Mouse (Mus musculus) ES-CJ7 (cell line): ENCODE measurements around the gene Arid1b.

Experiments
- DNase-seq: peaks from one replicate; pipeline ENCODE4 v3.0.0; 2011; ENCODE audit warnings: low read depth, low spot score

Gene Arid1b

GRCm38 (mm10) chr17:5056654-5057053, 62.5 kb downstream of the Arid1b start:
- no peak for DNase-seq

DNA sequence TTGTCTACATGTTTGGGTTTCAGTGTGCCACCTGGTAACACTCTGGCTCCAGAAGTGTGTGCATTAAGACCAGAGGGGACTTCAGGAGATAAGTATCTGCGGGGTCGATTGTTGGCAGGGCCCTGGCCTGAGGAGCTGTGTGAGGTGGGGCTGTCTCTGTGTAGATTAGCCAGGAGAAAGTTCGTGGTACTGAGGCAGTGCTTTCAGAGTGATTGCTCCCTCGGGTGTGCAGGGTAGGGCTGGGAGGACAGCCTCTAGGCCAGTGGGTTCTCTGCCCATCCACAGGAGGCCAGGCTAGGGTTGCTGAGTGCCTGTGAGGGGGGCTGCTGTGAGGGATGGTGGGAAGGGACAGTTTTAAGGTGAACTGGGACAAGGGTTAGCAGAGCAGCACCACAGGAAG, 63.2 kb downstream of the Arid1b start:
- DNase-seq: no peak

GRCm38 (mm10) chr17:5057944-5058720, 64.0 kb downstream of the Arid1b start:
- DNase-seq: no peak

DNA sequence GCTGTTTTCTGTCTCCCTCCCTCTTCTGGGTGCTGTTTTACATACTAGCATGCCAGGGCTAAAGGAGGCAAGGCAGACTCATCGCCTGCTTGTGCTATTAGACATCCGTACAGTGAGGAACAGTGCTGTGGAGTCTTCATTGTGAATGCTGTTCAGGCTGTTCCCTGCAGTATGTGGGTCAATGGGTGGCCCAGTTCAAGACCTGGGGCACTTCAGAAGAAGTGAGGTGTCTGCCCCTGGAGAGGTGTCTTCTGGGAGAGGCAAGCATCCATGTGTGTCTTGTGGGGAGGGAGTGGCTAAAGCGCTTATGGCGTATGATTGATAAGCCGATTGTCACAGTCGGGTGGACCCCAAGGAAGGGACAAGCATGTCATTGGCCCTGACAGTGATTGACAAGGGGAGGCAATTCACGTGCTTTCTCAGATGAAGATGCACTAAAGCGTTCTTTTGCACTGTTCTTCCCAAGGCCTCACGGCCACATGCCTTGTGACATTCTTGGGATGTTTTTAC, 65.0 kb downstream of the Arid1b start:
- DNase-seq: no peak

DNA sequence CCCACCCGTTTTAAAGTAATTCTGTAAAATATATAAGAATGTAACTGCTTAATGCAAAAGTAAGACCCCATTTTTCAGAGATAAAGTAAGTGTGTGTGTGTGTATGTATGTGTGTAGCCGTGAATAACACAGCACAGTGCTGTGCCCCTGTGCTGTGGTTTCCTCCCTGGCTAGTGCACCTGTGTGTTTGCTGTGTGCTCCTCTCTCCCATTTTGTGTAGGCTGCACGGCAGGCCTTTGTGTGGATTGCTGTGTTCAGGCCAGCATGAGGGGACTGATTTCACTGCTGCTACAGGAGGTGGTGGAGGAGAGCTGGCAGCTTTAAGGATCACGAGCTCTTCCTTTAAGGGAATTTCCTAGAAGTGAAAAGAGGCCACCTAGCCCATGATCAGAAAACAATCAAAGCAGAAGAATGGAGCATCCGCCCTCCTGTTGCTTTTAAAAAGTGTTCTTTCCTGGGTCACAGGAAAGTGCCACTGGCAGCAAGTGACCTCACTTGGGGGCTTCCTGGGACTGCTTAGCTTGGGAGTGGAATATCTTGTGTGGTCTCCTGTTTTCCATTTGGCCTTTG, 66.5 kb downstream of the Arid1b start:
- peak; percentile 36 for DNase-seq

GRCm38 (mm10) chr17:5061183-5061582, 67.1 kb downstream of the Arid1b start:
- DNase-seq: no peak

DNA sequence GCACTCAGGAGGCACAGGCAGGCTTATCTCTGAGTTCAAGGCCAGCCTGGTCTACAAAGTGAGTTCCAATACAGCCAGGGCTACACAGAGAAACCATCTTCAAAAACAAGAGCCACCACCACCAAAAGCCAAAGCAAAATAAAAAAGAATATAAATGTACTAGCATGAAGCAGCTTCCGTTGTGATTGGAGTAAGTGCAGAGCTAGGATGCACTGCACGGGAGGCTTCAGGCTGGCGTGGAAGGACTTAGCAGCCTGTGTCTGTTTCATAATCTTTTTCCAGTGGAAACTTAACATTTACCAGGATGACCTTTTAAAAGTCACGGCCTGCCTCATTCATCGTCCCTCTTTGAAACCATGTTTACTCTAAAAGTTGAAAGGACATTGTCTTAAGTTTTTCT, 67.5 kb downstream of the Arid1b start:
- DNase-seq: no peak

GRCm38 (mm10) chr17:5063471-5064176, 69.5 kb downstream of the Arid1b start:
- DNase-seq: no peak

GRCm38 (mm10) chr17:5064777-5065176, 70.6 kb downstream of the Arid1b start:
- DNase-seq: peak; percentile 26

DNA sequence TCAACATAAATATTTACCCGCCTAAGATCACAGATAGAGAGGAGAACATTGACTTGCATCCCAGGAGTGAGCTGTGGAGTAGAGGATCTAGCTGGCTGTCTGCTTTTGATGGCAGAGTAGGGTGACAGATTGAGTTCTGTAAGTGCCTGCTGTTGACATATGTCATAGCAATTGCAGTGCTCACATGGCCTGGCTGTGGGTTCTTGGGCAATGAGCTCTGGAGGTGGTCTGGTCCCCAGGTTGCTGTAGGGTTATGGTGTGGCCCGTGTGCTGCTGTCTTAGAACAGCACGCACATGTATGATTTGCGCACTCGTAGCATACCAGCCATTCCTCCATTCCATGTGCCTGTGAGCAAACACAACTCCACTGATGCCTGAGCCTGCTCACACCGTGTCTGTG, 71.1 kb downstream of the Arid1b start:
- no peak for DNase-seq

DNA sequence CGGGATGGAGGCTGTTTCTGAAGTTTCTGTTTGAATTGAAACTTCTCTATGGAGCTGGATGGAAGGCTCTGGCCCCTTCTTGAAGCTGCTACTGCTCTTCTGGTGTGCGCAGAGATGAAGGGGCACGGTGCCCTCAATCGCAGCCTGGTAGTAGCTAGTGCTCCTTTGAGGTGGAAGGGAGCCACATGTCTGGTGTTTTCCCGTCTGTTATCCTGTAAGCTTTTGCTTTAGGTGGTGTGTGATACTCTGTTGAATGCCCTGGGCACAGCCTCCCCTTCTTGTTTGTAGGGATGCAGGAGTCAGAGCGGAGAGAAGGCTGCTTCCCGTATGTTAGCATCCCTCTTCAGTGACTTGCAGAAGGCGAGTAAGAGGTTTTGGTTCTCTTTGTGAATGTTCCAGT, 72.7 kb downstream of the Arid1b start:
- DNase-seq: no peak

GRCm38 (mm10) chr17:5067264-5067663, 73.1 kb downstream of the Arid1b start:
- no peak for DNase-seq

- DNase-seq: no peak
These were observed 76.3 kb downstream of the Arid1b start for GRCm38 (mm10) chr17:5070399-5070798.

DNA sequence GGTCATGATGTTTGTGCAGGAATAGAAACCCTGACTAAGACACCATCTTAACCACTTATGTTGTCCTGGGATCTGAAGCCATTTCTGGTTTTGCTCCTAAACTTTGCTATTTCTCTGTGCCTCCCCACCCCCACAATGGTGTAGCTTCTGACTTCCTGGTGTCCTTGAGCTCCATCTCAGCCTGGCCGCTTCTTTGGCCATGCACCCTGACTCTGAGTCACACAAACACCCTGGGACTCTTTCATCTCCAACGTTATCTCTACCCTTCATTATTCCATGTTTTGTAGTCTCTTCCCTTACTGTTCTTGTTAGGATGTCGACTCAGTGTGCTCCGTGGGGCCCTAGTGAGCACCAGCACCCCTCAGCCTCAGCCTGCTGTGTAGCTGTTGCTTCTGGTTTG, 78.4 kb downstream of the Arid1b start:
- DNase-seq: no peak

DNA sequence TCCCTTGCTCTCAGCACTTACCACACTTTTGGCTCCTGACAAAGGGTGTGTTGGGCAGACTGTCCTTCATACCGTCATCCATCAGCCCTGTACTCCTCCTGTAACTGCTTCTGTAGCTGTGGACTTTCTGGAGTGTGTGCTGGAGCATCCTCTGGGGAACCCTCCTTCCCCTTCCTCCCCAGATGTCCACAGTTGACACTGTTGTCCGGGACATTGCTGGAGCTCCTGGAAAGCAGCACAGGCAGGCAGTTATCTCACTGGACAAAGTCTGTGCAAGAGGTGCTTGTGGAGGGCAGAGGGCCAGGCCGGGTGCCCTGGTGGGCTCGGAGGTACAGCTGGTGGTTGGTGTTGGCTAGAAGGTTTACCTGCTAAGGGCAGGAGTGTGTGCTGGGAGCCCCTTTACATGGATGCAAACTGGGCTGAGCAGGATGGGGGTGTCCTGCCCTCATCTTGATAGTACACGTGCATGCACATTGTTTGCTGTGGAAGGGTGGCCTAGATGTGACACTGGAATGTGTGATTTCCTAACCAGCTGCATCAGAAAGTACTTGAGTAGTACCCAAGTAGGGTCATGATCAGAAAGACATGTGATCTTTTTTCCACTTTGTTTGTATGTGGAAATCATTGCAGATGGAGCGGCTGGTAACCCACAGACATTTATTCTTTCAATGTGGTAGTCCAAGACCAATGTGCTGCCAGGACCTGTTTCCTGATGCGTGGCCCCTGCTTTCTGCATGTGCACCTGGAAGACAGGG, 80.8 kb downstream of the Arid1b start:
- DNase-seq: no peak

GRCm38 (mm10) chr17:5077996-5078395, 83.9 kb downstream of the Arid1b start:
- DNase-seq: no peak

GRCm38 (mm10) chr17:5078576-5078975, 84.4 kb downstream of the Arid1b start:
- no peak for DNase-seq

GRCm38 (mm10) chr17:5080884-5081419, 86.8 kb downstream of the Arid1b start:
- DNase-seq: no peak

- no peak for DNase-seq
These were observed 88.1 kb downstream of the Arid1b start for GRCm38 (mm10) chr17:5082274-5082673.

DNA sequence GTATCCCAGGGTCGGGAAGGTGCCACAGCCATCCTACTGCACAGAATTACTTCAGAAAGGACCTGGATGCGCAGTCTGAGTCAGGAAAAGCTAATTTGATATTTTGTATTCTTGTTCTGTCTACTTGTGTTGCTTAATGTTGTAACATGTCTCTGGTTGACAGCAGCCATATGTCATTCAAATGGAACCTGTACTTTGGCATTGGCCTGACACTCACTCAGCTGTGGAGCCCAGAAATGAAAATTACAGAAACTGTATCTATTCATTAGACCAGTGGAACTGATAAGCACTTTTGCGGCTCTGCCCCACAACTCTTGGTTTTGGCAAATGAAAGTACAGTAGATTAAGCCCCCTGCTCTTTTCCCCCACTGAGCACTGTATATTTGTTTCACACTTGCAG, 89.4 kb downstream of the Arid1b start:
- DNase-seq: no peak

DNA sequence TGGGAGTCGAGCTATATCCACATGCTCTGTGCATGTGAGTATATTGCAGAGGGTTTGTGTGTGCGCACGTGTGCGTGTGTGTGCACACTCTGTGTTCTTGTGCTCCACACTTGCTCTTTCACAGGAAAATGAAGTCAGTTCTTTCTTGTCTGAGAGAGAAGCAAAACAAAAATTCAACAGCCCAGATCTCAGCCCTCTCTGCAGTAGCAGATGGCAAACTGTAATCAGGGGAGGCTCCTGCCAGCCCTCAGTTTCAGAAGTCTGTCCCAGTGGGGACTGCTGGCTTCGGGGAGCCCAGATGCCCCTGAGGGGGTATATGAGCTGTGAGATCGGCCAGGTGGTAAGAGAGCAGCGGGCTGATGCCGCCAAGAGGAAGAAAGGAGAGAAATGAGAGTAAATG, 90.0 kb downstream of the Arid1b start:
- DNase-seq: no peak

DNA sequence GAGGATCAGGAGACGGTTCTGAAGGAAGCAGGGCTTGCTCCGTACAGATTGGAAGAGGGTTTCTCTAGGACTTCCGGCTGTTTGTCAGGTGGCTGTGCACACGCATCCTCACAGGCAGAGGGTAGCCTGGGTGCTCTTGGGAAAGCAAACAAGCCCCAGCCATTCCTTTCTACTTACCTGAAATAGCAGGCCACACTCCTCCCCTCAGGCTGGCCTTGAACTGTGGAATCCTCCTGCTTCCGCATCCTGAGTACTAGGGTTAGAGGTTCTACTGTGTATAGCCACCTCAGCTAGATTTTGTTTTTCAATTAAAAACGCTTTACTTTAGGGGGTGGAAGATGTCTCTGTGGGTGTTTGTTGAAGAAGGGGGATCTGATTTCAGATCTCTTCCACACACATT, 90.9 kb downstream of the Arid1b start:
- DNase-seq: no peak
